Mouse (Mus musculus) cerebellum, postnatal 10 days (tissue): ENCODE measurements around the gene Nkrf.

Experiments used
- DNase-seq, 2 experiments: peaks; one replicate each; pipeline ENCODE4 v3.0.0; 2021; ENCODE audit warnings: mixed read lengths in 2 of 2

Gene Nkrf

GRCm38 (mm10) chrX:36852631-36853030 is 50.1 kb downstream of the Nkrf start:
- no peak for DNase-seq

DNA sequence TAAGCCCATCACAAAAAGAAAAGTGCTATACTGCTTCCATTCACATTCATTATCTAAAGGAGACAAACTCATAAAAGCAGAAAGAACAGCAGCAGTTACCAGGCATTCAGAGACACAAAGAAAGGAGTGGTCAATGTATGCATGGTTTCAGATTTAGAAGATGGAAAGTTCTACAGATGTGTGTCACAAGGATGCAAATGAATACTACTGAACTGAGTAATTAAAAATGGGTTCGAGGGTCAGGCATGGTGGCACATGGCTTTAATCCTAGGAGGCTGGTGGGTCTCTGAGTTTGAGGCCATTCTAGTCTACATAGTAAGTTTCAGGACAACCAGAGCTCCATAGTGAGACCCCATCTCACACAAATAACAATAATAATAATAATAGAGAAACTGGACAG is 55.5 kb downstream of the Nkrf start:
- DNase-seq, result no peak

DNA sequence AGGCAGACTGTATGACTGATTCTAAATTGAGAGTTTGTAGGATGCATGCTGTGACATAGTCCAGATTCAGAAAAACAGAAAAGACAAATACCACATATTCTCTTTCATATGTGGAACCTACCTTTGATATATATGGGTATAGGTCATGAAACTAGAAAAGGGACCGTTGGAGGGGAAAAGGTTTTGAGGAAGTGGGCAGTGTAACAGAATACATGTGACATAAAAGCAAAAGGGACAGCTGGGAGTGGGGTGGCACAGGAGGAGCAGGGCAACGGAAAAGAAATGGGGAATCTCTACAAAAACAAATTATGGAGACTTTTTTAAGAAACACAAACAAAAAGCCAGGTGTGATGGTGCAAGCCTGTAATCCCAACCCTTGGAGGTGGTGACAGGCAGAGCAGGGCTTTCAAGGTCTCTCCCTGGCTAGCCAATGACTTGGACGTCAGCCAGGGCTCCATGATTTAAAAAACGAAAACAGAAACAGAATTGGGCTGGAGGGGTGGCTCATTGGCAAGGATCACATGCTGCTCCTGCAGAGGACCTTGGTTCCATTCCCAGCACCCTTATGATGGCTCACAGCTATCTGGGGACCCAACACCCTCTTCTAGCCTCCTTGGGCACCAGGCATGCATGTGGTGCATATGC is 59.2 kb downstream of the Nkrf start:
- DNase-seq, result peak; percentile 16 to 33

GRCm38 (mm10) chrX:36841698-36842097 is 61.0 kb downstream of the Nkrf start:
- DNase-seq, result no peak

- peak; percentile 78 to 79 for DNase-seq
These were observed 63.3 kb downstream of the Nkrf start for GRCm38 (mm10) chrX:36839391-36839790.
